Mouse (Mus musculus) lung, adult 10 weeks (tissue): ENCODE results near the gene Hibadh. TPM values are rescaled to one million over a fixed set of nuclear protein-coding genes. Genes with fewer than 3 reads are reported as not detected.

Experiments used
- polyA plus RNA-seq: library from polyadenylated mRNA; stranded (reverse); fragments of 350-450 nt; fragmentation: Illumina TruSeq; extraction: RNeasy Lipid Tissue Mini Kit (QIAGEN cat#74804); gene quantifications from one replicate; pipeline ENCODE4 v1.2.3, GENCODE M21; 2014; ENCODE audit warnings: low read depth, low replicate concordance; ENCODE audit not compliant: insufficient read depth

Hibadh gene
- 76.9 TPM for polyA plus RNA-seq

GRCm38 (mm10) chr6:52640224-52640712 is at the start of gene Hibadh:
Hibadh (minus strand) TSS chr6:52640389.

Other genes with a start within 250 kb of the Hibadh start
- 87.6 TPM for gene Tax1bp1, start 73.3 kb upstream of the Hibadh start, polyA plus RNA-seq